Mouse (Mus musculus) CH12.LX (cell line): ENCODE measurements at regions not wholly inside any gene's neighbourhood (a gene's known extent, or its start where the extent isn't known, plus 50 kb on each side); places are given as distances from the start of the nearest gene placed in this dataset.

Source experiments
- BHLHE40 ChIP-seq: IDR thresholded peaks from 2 replicates; pipeline ENCODE4 v1.6.1; 2011; ENCODE audit warnings: mild to moderate bottlenecking, low read depth, low read length, improper control_type of control experiment
- CHD1 ChIP-seq: IDR thresholded peaks from 2 replicates; pipeline ENCODE4 v1.6.1; 2012; ENCODE audit warnings: low read depth, low read length, improper control_type of control experiment, inconsistent platforms
- CTCF ChIP-seq, 2 experiments: IDR thresholded peaks in 1 of 2; conservative IDR thresholded peaks in 1 of 2; 2 replicates each; pipeline ENCODE4 v1.5.1; 2011 to 2012; ENCODE audit warnings: low read depth in 2 of 2, low read length in 2 of 2, improper control_type of control experiment in 1 of 2, inconsistent platforms in 1 of 2, mild to moderate bottlenecking in 1 of 2, moderate library complexity in 1 of 2
- E2F4 ChIP-seq: IDR thresholded peaks from 2 replicates; pipeline ENCODE4 v1.6.1; 2011; ENCODE audit warnings: low read depth, low read length, improper control_type of control experiment; ENCODE audit not compliant: insufficient replicate concordance
- ELF1 ChIP-seq: IDR thresholded peaks from 2 replicates; pipeline ENCODE4 v1.6.1; 2014; ENCODE audit warnings: low read depth, mild to moderate bottlenecking, inconsistent platforms, low read length, improper control_type of control experiment
- ETS1 ChIP-seq: conservative IDR thresholded peaks from 2 replicates; pipeline ENCODE4 v1.6.1; 2012; ENCODE audit warnings: low read depth, mild to moderate bottlenecking, inconsistent platforms, low read length, improper control_type of control experiment, moderate library complexity
- KAT2A ChIP-seq: IDR thresholded peaks from 2 replicates; pipeline ENCODE4 v1.6.1; 2012; ENCODE audit warnings: low read length, improper control_type of control experiment, inconsistent platforms; ENCODE audit not compliant: insufficient replicate concordance
- MAX ChIP-seq: IDR thresholded peaks from 2 replicates; pipeline ENCODE4 v1.6.1; 2011; ENCODE audit warnings: low read length, improper control_type of control experiment
- MXI1 ChIP-seq: IDR thresholded peaks from 2 replicates; pipeline ENCODE4 v1.6.1; 2011; ENCODE audit warnings: mild to moderate bottlenecking, low read depth, low read length, improper control_type of control experiment
- MYC ChIP-seq: IDR thresholded peaks from 2 replicates; pipeline ENCODE4 v1.6.1; 2011; ENCODE audit warnings: low read depth, mild to moderate bottlenecking, improper control_type of control experiment, low read length
- PAX5 ChIP-seq: IDR thresholded peaks from 2 replicates; pipeline ENCODE4 v1.6.1; 2012; ENCODE audit warnings: low read length, inconsistent platforms, mixed read lengths
- POLR2A ChIP-seq: IDR thresholded peaks from 2 replicates; pipeline ENCODE4 v1.6.1; 2011; ENCODE audit warnings: low read depth, mild to moderate bottlenecking, improper control_type of control experiment, low read length
- POLR2AphosphoS2 ChIP-seq: IDR thresholded peaks from 2 replicates; pipeline ENCODE4 v1.6.1; 2011; ENCODE audit warnings: low read depth, low read length, improper control_type of control experiment
- ZMIZ1 ChIP-seq: IDR thresholded peaks from 2 replicates; pipeline ENCODE4 v1.6.1; 2012; ENCODE audit warnings: low read depth, mild to moderate bottlenecking, inconsistent platforms, low read length, improper control_type of control experiment

DNA sequence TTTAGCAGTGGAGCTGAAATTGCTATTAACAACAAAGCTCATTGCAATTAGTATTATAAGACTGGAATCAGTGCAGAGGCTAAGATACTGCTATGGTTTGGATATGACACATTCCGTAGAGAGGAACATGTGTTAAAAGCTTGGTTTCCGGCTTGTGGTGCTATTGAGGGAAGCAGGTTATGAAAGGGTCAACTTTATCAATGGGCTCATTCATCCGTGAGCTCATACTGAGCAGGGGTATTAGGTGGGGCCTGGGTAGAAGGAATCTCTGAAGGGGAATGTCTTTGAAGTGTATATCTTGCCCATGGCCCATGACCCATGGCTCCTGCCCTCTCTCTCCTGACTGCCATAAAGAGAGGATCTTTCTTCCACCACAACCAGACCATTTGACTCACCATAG is 57.0 kb upstream of the Grik3 start:
- TF ChIP-seq CTCF (conservative IDR thresholded peaks at IDR 0.05 in 1 of 2, IDR thresholded peaks at IDR 0.05 in 1 of 2; ENCODE audit: low read depth in 2 of 2, low read length in 2 of 2) (no peak), MYC (no peak), ETS1 (no peak), POLR2A (no peak), E2F4 (no peak), MXI1 (no peak), BHLHE40 (no peak), POLR2AphosphoS2 (no peak), KAT2A (no peak), CHD1 (no peak), MAX (no peak), ELF1 (no peak), ZMIZ1 (no peak), PAX5 (no peak)
